Mouse (Mus musculus): Measurements from ENCODE around the gene Zcchc24. TPM values are rescaled to one million over a fixed set of nuclear protein-coding genes. Genes with fewer than 3 reads are reported as not detected.

Zcchc24 gene
- total RNA-seq, 2 experiments from 2014 or later = 35.0 to 39.0 TPM

GRCm38 (mm10) chr14:25725032-25725497 lies 43.8 kb downstream of the Zcchc24 start:
- intact Hi-C loops (cut with DNase I) = no loop called here

GRCm38 (mm10) chr14:25720962-25721707 lies 47.7 kb downstream of the Zcchc24 start:
- intact Hi-C loops (cut with DNase I) = no loop called here
- DNase-seq = no peak

More at GRCm38 (mm10) chr14:25725032-25725497, 43.8 kb downstream of the Zcchc24 start:
- peak in 1 of 2 experiments; percentile 40 for DNase-seq

- intact Hi-C loops (cut with DNase I) = no loop called here
These were observed 49.5 kb downstream of the Zcchc24 start for GRCm38 (mm10) chr14:25719371-25719770.

GRCm38 (mm10) chr14:25718471-25718870 lies 50.4 kb downstream of the Zcchc24 start:
- peak in 1 of 2 experiments; percentile 61 for DNase-seq
- intact Hi-C loops (cut with DNase I) = no loop called here

More at GRCm38 (mm10) chr14:25719371-25719770, 49.5 kb downstream of the Zcchc24 start:
- no peak for DNase-seq

- DNase-seq = no peak
- intact Hi-C loops (cut with DNase I) = no loop called here
These were observed 51.1 kb downstream of the Zcchc24 start for GRCm38 (mm10) chr14:25717718-25718117.

GRCm38 (mm10) chr14:25716528-25716927 lies 52.3 kb downstream of the Zcchc24 start:
- intact Hi-C loops (cut with DNase I) = no loop called here
- no peak for DNase-seq

- DNase-seq = no peak
- intact Hi-C loops (cut with DNase I) = no loop called here
These were observed 55.4 kb downstream of the Zcchc24 start for GRCm38 (mm10) chr14:25713443-25713842.

- intact Hi-C loops (cut with DNase I) = loop anchor here (1.0 kb wide), 1 partner anchor 88 kb away; no protein-coding TSS in a partner anchor
- no peak for DNase-seq
These were observed 57.2 kb downstream of the Zcchc24 start for GRCm38 (mm10) chr14:25711602-25712001.

GRCm38 (mm10) chr14:25711177-25711576 lies 57.7 kb downstream of the Zcchc24 start:
- intact Hi-C loops (cut with DNase I) = loop anchor here (1.0 kb wide), 1 partner anchor 88 kb away; no protein-coding TSS in a partner anchor
- DNase-seq = no peak

GRCm38 (mm10) chr14:25710681-25711080 lies 58.2 kb downstream of the Zcchc24 start:
- no peak for DNase-seq
- intact Hi-C loops (cut with DNase I) = loop anchor here (1.0 kb wide), 1 partner anchor 89 kb away; no protein-coding TSS in a partner anchor

GRCm38 (mm10) chr14:25710073-25710472 lies 58.8 kb downstream of the Zcchc24 start:
- intact Hi-C loops (cut with DNase I) = no loop called here
- peak; percentile 51 to 53 for DNase-seq

- intact Hi-C loops (cut with DNase I) = loop anchor here (2.0 kb wide), 1 partner anchor 58 kb away; no protein-coding TSS in a partner anchor
- DNase-seq = peak in 1 of 2 experiments; percentile 47
These were observed 59.9 kb downstream of the Zcchc24 start for GRCm38 (mm10) chr14:25708917-25709316.

- intact Hi-C loops (cut with DNase I) = loop anchor here (2.0 kb wide), 1 partner anchor 58 kb away; no protein-coding TSS in a partner anchor
- DNase-seq = peak in 1 of 2 experiments; percentile 74
These were observed 60.4 kb downstream of the Zcchc24 start for GRCm38 (mm10) chr14:25708451-25708850.

GRCm38 (mm10) chr14:25707691-25708181 lies 61.1 kb downstream of the Zcchc24 start:
- intact Hi-C loops (cut with DNase I) = loop anchor here (1.0 to 2.0 kb wide), 2 partner anchors 59 to 93 kb away; no protein-coding TSS in a partner anchor
- DNase-seq = peak; percentile 61 to 62

- intact Hi-C loops (cut with DNase I) = no loop called here
- DNase-seq = no peak
These were observed 66.9 kb downstream of the Zcchc24 start for GRCm38 (mm10) chr14:25701986-25702385.

- DNase-seq = no peak
- intact Hi-C loops (cut with DNase I) = loop anchor here (10.0 kb wide), 3 partner anchors 242 to 1192 kb away; partner anchors contain the start of gene Zmiz1
These were observed 72.5 kb downstream of the Zcchc24 start for GRCm38 (mm10) chr14:25696356-25696755.

GRCm38 (mm10) chr14:25695059-25695458 lies 73.8 kb downstream of the Zcchc24 start:
- DNase-seq = no peak
- intact Hi-C loops (cut with DNase I) = loop anchor here (10.0 kb wide), 3 partner anchors 240 to 1190 kb away; partner anchors contain the start of gene Zmiz1

- no peak for DNase-seq
- intact Hi-C loops (cut with DNase I) = loop anchor here (1.0 to 10.0 kb wide), 5 partner anchors 29 to 1190 kb away; partner anchors contain the start of gene Zmiz1
These were observed 74.3 kb downstream of the Zcchc24 start for GRCm38 (mm10) chr14:25694569-25694897.

GRCm38 (mm10) chr14:25693888-25694568 lies 74.8 kb downstream of the Zcchc24 start, which contains the start of gene Ppif:
Ppif (plus strand) TSS chr14:25694154.
- peak; percentile 99 for DNase-seq
- intact Hi-C loops (cut with DNase I) = loop anchor here (1.0 to 10.0 kb wide), 5 partner anchors 29 to 1189 kb away; partner anchors contain the start of gene Zmiz1

- no peak for DNase-seq
- intact Hi-C loops (cut with DNase I) = loop anchor here (5.0 to 10.0 kb wide), 4 partner anchors 106 to 1189 kb away; partner anchors contain the start of gene Zmiz1
These were observed 75.5 kb downstream of the Zcchc24 start for GRCm38 (mm10) chr14:25693271-25693887.

Measured in heart, postnatal 36 days (tissue).